Mouse (Mus musculus) lung, postnatal 0 days (tissue): Measurements from ENCODE around the gene Mif.

Source experiments
- CTCF ChIP-seq: IDR thresholded peaks from 2 replicates; pipeline ENCODE4 v1.5.1; 2016; ENCODE audit warnings: antibody characterized with exemption, mild to moderate bottlenecking
- EP300 ChIP-seq: IDR thresholded peaks from 2 replicates; pipeline ENCODE4 v1.6.1; 2016; ENCODE audit warnings: antibody characterized with exemption, mild to moderate bottlenecking, control low read depth

DNA sequence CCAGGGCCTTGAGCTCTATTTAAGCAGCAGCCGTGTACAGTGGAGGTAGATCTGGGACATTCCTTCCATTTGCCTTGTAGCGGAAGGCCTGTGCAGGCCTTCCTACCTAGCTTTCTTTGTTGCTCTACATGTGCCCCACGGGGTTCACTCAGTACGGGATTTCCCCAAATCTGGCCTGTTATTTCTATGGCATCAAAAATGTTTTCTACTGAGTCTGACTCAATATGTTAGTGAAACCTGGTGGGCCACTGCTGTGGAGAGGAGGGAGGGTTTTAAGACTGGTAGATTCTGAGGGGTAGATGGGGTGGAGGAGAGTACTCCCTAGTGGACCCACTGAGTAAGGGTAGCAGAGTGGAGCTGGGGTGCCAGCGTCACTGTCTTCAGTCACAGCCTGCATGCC lies 35.7 kb upstream of the Mif start:
- TF ChIP-seq CTCF (no peak), EP300 (no peak)
